Mouse (Mus musculus): Measurements from ENCODE around the gene Crip1.
A peak's percentile ranks its signal among the peaks of the same experiment; 100 is the strongest.

Crip1 gene

GRCm38 (mm10) chr12:113135401-113135800 is 10.7 kb upstream of the Crip1 start:
- TF ChIP-seq POU5F1 (IDR thresholded peaks at IDR 0.05; ENCODE audit: borderline replicate concordance, low read length) (no peak), CTCF (conservative IDR thresholded peaks at IDR 0.05; ENCODE audit: low read length) (no peak), NANOG (IDR thresholded peaks at IDR 0.05; ENCODE audit: borderline replicate concordance, low read length) (no peak)
- Histone ChIP-seq H3K36me3 (ENCODE audit: insufficient read depth, low read length) (peaks cover 88% of the 10 kb centered on the region), H3K27me3 (ENCODE audit: insufficient read depth, low read length) (peaks cover under 1% of the 10 kb centered on the region; the same call in 1 of the 2 replicates), H3K4me3 (replicated peaks; ENCODE audit: low read length) (no peak overlapping the region), H3K9me3 (ENCODE audit: low read length) (no peaks in the 10 kb centered on the region), H3K4me1 (replicated peaks; ENCODE audit: low read depth, low read length) (peaks cover 54% of the 10 kb centered on the region)

- Histone ChIP-seq H3K4me3 (replicated peaks; ENCODE audit: low read length) (peak overlapping the region; percentile 39), H3K27me3 (ENCODE audit: insufficient read depth, low read length) (peaks cover 12% of the 10 kb centered on the region), H3K9me3 (ENCODE audit: low read length) (no peaks in the 10 kb centered on the region), H3K4me1 (replicated peaks; ENCODE audit: low read depth, low read length) (peaks cover 64% of the 10 kb centered on the region), H3K36me3 (ENCODE audit: insufficient read depth, low read length) (peaks cover 76% of the 10 kb centered on the region)
- no peak for TF ChIP-seq NANOG (IDR thresholded peaks at IDR 0.05; ENCODE audit: borderline replicate concordance, low read length)
- TF ChIP-seq CTCF (conservative IDR thresholded peaks at IDR 0.05; ENCODE audit: low read length) = no peak
- no peak for TF ChIP-seq POU5F1 (IDR thresholded peaks at IDR 0.05; ENCODE audit: borderline replicate concordance, low read length)
Measured at GRCm38 (mm10) chr12:113136492-113137020, 9.6 kb upstream of the Crip1 start.

- Histone ChIP-seq H3K9me3 (ENCODE audit: low read length) (no peaks in the 10 kb centered on the region), H3K27me3 (ENCODE audit: insufficient read depth, low read length) (peaks cover 21% of the 10 kb centered on the region), H3K36me3 (ENCODE audit: insufficient read depth, low read length) (peaks cover 71% of the 10 kb centered on the region), H3K4me1 (replicated peaks; ENCODE audit: low read depth, low read length) (peaks cover 67% of the 10 kb centered on the region), H3K4me3 (replicated peaks; ENCODE audit: low read length) (no peak overlapping the region)
- TF ChIP-seq CTCF (conservative IDR thresholded peaks at IDR 0.05; ENCODE audit: low read length) (no peak), NANOG (IDR thresholded peaks at IDR 0.05; ENCODE audit: borderline replicate concordance, low read length) (no peak), POU5F1 (IDR thresholded peaks at IDR 0.05; ENCODE audit: borderline replicate concordance, low read length) (no peak)
Measured at GRCm38 (mm10) chr12:113137260-113138213, 8.6 kb upstream of the Crip1 start.

- TF ChIP-seq CTCF (conservative IDR thresholded peaks at IDR 0.05; ENCODE audit: low read length) = no peak
- TF ChIP-seq POU5F1 (IDR thresholded peaks at IDR 0.05; ENCODE audit: borderline replicate concordance, low read length) = no peak
- TF ChIP-seq NANOG (IDR thresholded peaks at IDR 0.05; ENCODE audit: borderline replicate concordance, low read length) = no peak
- no peak overlapping the region for H3K4me3 ChIP-seq (replicated peaks; ENCODE audit: low read length)
Measured at GRCm38 (mm10) chr12:113138291-113138690, 7.8 kb upstream of the Crip1 start.

GRCm38 (mm10) chr12:113138901-113139864 is 6.9 kb upstream of the Crip1 start:
- peaks cover 75% of the 10 kb centered on the region for H3K4me1 ChIP-seq (replicated peaks; ENCODE audit: low read depth, low read length)
- TF ChIP-seq POU5F1 (IDR thresholded peaks at IDR 0.05; ENCODE audit: borderline replicate concordance, low read length) = no peak
- no peak for TF ChIP-seq NANOG (IDR thresholded peaks at IDR 0.05; ENCODE audit: borderline replicate concordance, low read length)
- no peak for TF ChIP-seq CTCF (conservative IDR thresholded peaks at IDR 0.05; ENCODE audit: low read length)
- H3K4me3 ChIP-seq (replicated peaks; ENCODE audit: low read length) = peak overlapping the region; percentile 90
- no peaks in the 10 kb centered on the region for H3K9me3 ChIP-seq (ENCODE audit: low read length)
- peaks cover 24% of the 10 kb centered on the region for H3K27me3 ChIP-seq (ENCODE audit: insufficient read depth, low read length)
- peaks cover 65% of the 10 kb centered on the region for H3K36me3 ChIP-seq (ENCODE audit: insufficient read depth, low read length)

More at GRCm38 (mm10) chr12:113138291-113138690, 7.8 kb upstream of the Crip1 start:
- Histone ChIP-seq H3K27me3 (ENCODE audit: insufficient read depth, low read length) (peaks cover 24% of the 10 kb centered on the region), H3K36me3 (ENCODE audit: insufficient read depth, low read length) (peaks cover 65% of the 10 kb centered on the region), H3K9me3 (ENCODE audit: low read length) (no peaks in the 10 kb centered on the region), H3K4me1 (replicated peaks; ENCODE audit: low read depth, low read length) (peaks cover 67% of the 10 kb centered on the region)

GRCm38 (mm10) chr12:113139908-113140615 is 6.1 kb upstream of the Crip1 start, which contains the start of gene Crip2:
TSS of gene Crip2 (plus strand) at chr12:113140236.
- Histone ChIP-seq H3K36me3 (ENCODE audit: insufficient read depth, low read length) (peaks cover 65% of the 10 kb centered on the region), H3K4me1 (replicated peaks; ENCODE audit: low read depth, low read length) (peaks cover 78% of the 10 kb centered on the region), H3K27me3 (ENCODE audit: insufficient read depth, low read length) (peaks cover 24% of the 10 kb centered on the region), H3K9me3 (ENCODE audit: low read length) (no peaks in the 10 kb centered on the region), H3K4me3 (replicated peaks; ENCODE audit: low read length) (peak within 1 kb of the TSS; percentile 90)
- no peak for TF ChIP-seq NANOG (IDR thresholded peaks at IDR 0.05; ENCODE audit: borderline replicate concordance, low read length)
- no peak for TF ChIP-seq POU5F1 (IDR thresholded peaks at IDR 0.05; ENCODE audit: borderline replicate concordance, low read length)
- TF ChIP-seq CTCF (conservative IDR thresholded peaks at IDR 0.05; ENCODE audit: low read length) = no peak

GRCm38 (mm10) chr12:113140616-113141411 is 5.3 kb upstream of the Crip1 start:
- no peak for TF ChIP-seq CTCF (conservative IDR thresholded peaks at IDR 0.05; ENCODE audit: low read length)
- TF ChIP-seq NANOG (IDR thresholded peaks at IDR 0.05; ENCODE audit: borderline replicate concordance, low read length) = no peak
- TF ChIP-seq POU5F1 (IDR thresholded peaks at IDR 0.05; ENCODE audit: borderline replicate concordance, low read length) = no peak
- H3K9me3 ChIP-seq (ENCODE audit: low read length) = no peaks in the 10 kb centered on the region
- peaks cover 65% of the 10 kb centered on the region for H3K36me3 ChIP-seq (ENCODE audit: insufficient read depth, low read length)
- peak overlapping the region; percentile 90 for H3K4me3 ChIP-seq (replicated peaks; ENCODE audit: low read length)
- peaks cover 77% of the 10 kb centered on the region for H3K4me1 ChIP-seq (replicated peaks; ENCODE audit: low read depth, low read length)
- H3K27me3 ChIP-seq (ENCODE audit: insufficient read depth, low read length) = peaks cover 24% of the 10 kb centered on the region

Measured in E14TG2a.4 (cell line).